Mouse (Mus musculus) granulocyte monocyte progenitor cell, adult 5-6 weeks (primary cell): ENCODE data around the gene Naa15. TPM values are rescaled to one million over a fixed set of nuclear protein-coding genes. Genes with fewer than 3 reads are reported as not detected.
A peak's percentile ranks its signal among the peaks of the same experiment; 100 is the strongest.

Experiments
- ATAC-seq: replicated peaks from 2 replicates; pipeline ENCODE4 v1.8.0; 2016; ENCODE audit warnings: mild to moderate bottlenecking, moderate TSS enrichment, inconsistent platforms; ENCODE audit not compliant: poor library complexity, severe bottlenecking
- total RNA-seq, 2 experiments: library from RNA; stranded (forward) in 1 of 2; stranded (reverse) in 1 of 2; fragments of 200-712, 200-1000 nt in 1 of 2; fragments of >200 nt in 1 of 2; fragmentation: Nextera tagmentation in 1 of 2; gene quantifications; 2 replicates each; pipeline ENCODE4 v1.2.3; 2014 to 2017

Gene Naa15
- total RNA-seq, 2 experiments from 2014 or later = 89.1 to 114 TPM

GRCm38 (mm10) chr3:51499876-51500275 is 84.9 kb downstream of the Naa15 start:
- no peak for ATAC-seq

- ATAC-seq = no peak
These were observed 89.5 kb downstream of the Naa15 start for GRCm38 (mm10) chr3:51504385-51504952.

DNA sequence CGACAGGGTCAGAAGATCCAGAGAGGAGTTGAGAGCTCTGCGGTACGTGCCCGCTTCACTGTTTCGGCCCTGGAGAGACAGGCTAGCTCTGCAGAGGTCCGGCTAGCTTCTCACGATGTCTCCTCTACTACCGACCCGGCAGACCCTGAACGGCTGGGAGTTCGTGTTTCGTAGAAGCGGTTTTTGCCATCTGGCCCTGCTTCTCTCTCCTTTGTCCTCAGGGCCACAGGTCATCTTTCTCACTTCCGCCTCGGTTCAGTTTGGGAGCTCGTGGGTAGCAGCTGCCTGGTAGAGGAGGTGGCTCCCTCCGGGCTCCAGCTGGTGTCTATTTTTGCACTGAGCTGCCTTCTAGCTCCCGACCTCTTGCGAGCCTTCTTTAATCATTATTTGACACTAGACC is 90.5 kb downstream of the Naa15 start:
- no peak for ATAC-seq

DNA sequence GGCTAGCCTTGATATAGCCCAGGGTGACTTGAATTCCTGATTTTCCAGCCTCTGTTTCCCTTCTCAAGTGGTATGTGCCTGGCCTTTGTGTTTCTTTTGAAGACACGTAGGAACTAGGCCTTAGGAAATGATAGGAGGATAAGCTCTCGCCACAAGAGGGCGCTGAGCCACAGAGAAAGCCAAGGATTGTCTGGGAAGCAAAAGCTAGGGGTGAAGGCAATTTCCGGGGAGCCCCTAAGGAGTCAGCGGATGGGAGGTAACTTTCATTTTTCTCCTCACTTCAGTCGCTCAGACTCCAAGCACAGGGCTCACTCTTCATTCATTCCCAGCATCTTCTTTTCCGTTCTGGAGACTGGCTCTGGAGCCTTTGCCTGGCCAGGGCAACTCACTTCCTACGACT is 96.0 kb downstream of the Naa15 start:
- ATAC-seq = peak; percentile 85

GRCm38 (mm10) chr3:51511983-51512382 is 97.0 kb downstream of the Naa15 start:
- ATAC-seq = no peak

GRCm38 (mm10) chr3:51517467-51517866 is 102.5 kb downstream of the Naa15 start:
- no peak for ATAC-seq

- ATAC-seq = peak; percentile 92
These were observed 103.2 kb downstream of the Naa15 start for GRCm38 (mm10) chr3:51517878-51518762.

- peak; percentile 44 for ATAC-seq
These were observed 103.8 kb downstream of the Naa15 start for GRCm38 (mm10) chr3:51518763-51519121.

GRCm38 (mm10) chr3:51521262-51521661 is 106.3 kb downstream of the Naa15 start:
- no peak for ATAC-seq

DNA sequence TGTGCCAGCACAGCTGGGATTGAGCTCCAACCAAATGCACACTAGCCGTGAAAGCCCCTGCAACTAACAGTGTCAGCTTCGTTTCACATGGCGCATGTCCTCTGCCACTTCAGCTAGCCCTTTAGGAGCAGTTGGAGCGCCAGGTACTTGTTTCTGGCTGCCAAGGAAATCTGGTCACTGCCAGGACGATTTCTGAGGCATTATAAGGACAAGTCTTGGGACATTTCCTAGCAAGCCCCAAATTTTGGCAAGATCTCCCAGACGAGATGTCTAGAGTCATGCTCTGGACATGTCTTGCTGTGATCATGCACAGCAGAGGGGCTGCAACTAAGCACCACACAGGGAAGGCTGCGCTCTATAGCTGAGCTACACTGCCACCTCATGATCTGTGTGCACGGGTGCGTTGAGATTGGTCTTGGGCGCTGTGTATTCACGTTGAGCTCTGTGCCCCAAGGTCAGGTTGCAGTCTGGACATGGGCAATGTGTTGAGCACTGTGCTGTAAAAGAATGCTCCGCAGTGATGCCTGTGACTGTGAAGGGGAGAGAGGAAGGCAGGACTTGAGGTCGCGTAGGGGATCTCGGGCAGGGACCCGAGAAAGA is 110.3 kb downstream of the Naa15 start:
- ATAC-seq = no peak

Other genes with a start within 250 kb of the Naa15 start
- 13.9 and 24.0 TPM in 2 replicates for gene Noct, start 190.7 kb upstream of the Naa15 start, total RNA-seq (2014; fragmentation: Nextera tagmentation)
- gene Noct, start 190.7 kb upstream of the Naa15 start, total RNA-seq (2017) = 7.0 and 9.5 TPM in 2 replicates
- 56.9 and 64.6 TPM in 2 replicates for gene Elf2, start 74.5 kb upstream of the Naa15 start, total RNA-seq (2014; fragmentation: Nextera tagmentation)
- 103 and 116 TPM in 2 replicates for gene Elf2, start 74.5 kb upstream of the Naa15 start, total RNA-seq (2017)
- not detected in 2 replicates for gene Mgarp, start 18.4 kb upstream of the Naa15 start, total RNA-seq (2014; fragmentation: Nextera tagmentation)
- gene Mgarp, start 18.4 kb upstream of the Naa15 start, total RNA-seq (2017) = not detected in 2 replicates
- 243 and 263 TPM in 2 replicates for gene Ndufc1, start 6.2 kb upstream of the Naa15 start, total RNA-seq (2014; fragmentation: Nextera tagmentation)
- 76.8 and 110 TPM in 2 replicates for gene Ndufc1, start 6.2 kb upstream of the Naa15 start, total RNA-seq (2017)
- 6.4 and 7.8 TPM in 2 replicates for gene Rab33b, start 68.8 kb downstream of the Naa15 start, total RNA-seq (2014; fragmentation: Nextera tagmentation)
- gene Rab33b, start 68.8 kb downstream of the Naa15 start, total RNA-seq (2017) = 8.9 and 13.7 TPM in 2 replicates
- 37.3 and 41.6 TPM in 2 replicates for gene Setd7, start 145.7 kb downstream of the Naa15 start, total RNA-seq (2014; fragmentation: Nextera tagmentation)
- 26.5 and 29.9 TPM in 2 replicates for gene Setd7, start 145.7 kb downstream of the Naa15 start, total RNA-seq (2017)
- 119 and 127 TPM in 2 replicates for gene Mgst2, start 245.2 kb downstream of the Naa15 start, total RNA-seq (2014; fragmentation: Nextera tagmentation)
- gene Mgst2, start 245.2 kb downstream of the Naa15 start, total RNA-seq (2017) = 38.6 and 72.3 TPM in 2 replicates